Mouse (Mus musculus): ENCODE measurements around the gene Hoxa3.

Gene Hoxa3

DNA sequence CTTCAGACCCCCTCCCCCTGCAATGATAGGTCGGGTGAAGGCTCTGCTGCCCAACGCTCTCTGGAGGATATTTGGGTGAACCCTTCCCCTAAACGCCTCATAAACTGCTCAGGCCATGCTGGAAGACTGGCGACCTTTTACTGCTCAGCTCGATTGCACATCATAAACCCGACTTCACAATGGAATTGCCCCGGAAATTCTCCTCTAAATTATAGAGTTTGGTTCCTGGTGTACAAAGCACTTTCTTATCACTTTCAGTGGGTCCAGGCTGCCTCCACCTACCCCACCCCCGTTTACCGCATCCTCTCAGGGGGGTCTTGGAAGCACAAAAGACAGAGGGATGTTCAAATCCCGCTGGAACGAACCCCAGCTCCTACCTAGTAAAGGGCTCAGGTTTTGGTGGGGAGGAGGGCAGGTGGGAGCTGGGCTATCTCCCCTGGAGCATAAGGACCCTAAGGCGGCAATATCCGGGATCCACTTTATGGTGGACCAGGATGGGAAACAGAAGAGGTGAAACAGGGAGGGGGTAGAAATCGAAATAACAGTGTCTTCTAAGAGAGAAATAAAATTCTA, 5.6 kb upstream of the Hoxa3 start:
- DNase-seq: peak; percentile 48

DNA sequence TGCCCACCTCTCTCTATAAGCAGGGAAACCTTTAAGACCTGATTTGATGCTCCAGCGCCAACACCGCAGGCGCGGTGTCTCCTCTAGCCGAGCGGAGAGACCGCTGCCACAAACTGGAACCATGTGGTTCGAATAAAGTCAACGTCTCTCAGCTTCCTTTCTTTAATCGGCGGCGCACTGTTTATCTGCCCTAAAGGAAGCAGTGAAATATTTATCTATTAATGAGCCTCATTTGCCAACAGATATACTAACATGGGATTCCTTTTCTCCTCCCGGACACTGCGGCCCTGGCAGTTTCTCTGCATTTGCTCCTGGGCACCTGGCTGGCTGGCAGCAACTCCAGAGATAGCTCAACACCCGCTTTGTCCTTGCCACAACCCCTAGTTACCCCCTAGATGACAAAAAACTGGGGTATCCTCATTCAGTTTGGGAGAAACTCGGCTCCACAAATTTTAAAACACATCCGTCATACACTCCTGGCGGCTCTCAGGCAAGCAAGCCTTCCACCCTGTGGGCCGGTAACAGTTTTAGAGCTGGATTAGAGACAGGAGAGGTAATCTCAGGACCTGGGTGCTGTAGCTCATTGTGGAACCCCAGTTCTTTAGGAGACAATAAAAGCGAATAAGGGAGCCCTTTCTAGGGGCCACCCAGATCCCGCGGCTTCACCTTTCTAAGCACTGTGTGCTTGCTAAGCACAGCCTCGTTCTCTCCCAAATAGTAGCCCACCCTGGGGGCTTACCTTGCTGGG, 4.9 kb upstream of the Hoxa3 start:
- peak; percentile 35 for DNase-seq

DNA sequence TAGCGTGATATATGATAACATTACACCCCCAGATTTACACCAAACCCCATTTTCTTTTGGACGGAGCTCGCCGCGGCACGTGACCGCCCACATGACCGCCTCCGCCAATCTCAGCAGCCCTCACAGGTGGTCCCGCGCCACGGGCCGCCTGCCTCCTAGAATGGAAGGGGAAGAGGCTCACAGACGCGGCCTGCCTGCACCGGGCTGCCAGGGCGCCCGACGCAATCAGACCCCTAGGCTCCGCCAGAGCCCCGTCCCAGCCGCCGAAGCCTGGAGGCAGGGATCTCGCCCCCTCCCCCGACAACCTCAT, 4.3 kb upstream of the Hoxa3 start:
- DNase-seq: peak; percentile 93

DNA sequence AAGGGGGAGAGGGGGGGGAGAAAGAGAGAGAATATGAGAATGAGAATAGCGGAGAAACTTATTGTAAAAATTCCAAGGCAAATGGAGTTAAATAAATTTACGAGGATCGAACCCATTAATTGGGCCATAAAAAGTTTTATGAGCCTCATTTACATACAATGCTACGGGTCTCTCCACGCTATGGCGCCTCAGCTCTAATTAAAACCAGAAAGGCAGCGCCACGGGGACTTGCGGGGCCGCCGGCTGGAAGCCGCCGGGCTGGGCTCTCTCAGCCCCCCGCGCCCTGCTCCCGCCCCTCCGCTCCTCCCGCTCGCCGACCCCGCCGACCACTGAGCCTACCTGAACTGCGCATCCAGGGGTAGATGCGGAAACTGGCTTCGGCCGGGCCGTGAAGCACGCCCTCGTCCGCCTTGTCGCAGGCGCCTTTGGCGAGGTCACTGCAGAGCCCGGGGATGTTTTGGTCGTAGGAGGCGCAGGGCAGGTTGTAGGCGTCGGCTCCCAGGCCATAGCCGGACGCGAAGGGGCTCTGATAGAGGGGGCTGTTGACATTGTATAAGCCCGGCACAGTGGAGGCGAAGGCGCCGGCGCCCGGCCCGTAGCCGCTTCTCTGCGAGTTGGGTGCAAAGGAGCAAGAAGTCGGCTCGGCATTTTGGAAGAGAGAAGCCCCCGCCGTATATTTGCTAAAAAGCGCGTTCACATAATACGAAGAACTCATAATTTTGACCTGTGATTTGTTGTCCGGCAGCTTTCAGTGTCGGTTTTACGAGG, 3.7 kb upstream of the Hoxa3 start:
- DNase-seq: no peak

DNA sequence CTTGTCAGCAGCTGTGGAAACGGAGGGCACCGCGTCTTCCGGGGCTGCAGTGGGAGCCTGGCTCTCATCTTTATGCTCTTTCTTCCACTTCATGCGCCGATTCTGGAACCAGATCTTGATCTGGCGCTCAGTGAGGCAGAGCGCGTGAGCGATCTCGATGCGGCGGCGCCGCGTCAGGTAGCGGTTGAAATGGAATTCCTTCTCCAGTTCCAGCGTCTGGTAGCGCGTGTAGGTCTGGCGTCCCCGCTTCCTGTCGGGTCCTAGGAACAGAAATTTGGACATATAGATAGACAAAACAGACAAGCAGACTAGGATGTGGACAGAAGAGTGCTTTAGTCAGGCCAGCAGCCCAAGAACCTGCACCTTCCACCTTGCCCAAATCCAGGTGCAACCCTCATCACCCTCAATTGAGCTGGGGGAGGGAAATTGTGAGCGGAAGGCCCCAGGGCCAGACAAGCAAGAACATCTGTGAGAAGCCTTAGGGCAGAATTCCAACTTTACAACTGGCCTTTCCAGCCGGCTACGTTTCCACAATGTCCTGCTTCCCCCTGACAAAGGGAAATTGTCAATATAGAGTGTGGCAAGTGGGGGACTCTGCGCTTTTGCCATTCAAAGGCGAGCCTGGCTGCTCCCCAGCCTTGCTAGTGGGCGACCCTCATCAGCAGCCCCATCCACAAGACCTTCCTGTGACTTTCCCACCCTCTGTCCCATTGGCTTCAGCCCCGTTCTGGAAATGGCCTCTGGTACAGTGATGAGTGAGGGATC, 2.8 kb upstream of the Hoxa3 start:
- peak; percentile 42 for DNase-seq

DNA sequence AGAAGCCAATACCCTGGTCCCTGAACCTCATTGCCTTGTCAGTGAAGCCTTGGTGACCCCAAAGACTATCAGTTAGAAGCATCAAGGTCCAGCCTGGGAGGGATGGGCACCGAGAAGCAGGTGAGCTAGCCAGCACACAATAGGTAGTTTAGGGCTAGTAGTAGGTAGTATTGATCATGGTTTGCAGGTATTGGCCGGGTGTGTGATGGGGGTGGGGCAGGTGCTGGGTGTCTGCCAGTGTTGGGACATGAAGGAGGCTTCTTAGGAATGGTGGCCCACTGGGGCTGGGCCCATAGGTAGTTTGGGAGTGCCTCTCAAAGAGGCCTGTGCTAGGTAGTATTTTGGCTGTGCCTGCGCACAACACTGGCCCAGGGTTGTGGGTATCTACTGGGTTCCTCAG, 1.9 kb upstream of the Hoxa3 start:
- DNase-seq: peak; percentile 28

DNA sequence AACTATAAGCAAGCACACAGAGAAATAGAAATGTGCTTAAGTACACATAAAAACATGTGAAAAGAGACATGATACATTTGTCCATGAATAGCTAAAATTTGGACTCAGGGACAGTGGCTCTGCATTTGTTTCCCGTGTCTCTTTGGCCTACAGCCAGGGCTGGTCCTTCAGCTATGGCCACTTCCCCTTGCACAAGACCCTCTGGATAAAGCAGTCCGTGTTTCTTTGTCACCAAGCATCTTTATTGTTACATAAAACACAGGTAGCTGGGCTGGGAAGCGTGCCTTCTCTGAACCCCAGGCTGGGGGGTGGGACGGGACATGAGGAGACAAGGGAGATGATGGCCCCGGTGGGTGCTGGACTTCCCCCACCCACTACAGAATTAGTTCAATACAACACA, 1.1 kb upstream of the Hoxa3 start:
- DNase-seq: peak; percentile 23

DNA sequence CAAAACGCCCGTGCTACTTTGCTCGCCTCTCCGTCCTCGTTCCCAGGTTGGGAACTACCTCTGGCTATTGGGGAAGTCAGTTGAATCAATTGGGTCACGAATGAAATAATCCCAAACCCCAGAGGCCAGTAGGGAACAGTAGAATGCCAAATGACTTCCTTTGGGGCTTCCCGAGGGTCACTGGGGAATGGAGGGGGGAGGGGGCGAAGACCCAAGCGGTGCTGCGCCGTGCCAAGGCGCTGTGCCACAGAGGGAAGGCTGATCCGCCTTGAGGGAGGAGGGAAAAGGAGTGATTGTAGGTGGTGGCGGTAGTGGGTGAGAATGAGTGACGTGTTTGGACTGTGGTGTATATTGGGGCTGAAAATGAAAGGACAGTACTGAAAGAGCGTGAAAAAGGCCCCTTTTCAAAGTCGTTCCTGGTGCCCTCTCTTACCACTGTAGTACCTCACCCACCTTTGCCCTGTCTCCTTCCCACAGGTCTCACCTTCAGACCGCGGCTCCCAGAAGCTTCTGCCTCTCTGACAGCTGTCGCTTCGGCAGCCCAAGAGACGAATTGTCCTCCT, 499 bp downstream of the Hoxa3 start:
- DNase-seq: peak; percentile 78

DNA sequence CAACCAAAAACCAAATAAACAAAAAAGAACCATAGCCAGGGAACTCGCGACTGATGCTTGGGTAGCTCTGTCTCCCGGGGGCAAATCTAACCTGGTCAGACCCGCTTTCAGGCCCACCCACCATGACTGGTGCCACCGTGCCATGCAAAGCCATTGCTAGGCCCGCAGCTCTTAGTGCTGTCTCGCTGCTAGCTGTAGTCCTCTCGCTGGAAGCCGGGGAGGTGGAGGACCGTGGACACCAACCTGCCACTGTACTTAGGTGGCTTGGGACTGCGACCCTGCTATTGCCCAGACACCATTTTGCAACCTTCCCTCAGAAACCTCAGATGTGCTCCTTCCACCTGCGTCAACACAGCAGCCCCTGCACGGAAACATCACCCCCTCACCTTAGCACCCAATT, 1.2 kb downstream of the Hoxa3 start:
- peak; percentile 53 for DNase-seq

DNA sequence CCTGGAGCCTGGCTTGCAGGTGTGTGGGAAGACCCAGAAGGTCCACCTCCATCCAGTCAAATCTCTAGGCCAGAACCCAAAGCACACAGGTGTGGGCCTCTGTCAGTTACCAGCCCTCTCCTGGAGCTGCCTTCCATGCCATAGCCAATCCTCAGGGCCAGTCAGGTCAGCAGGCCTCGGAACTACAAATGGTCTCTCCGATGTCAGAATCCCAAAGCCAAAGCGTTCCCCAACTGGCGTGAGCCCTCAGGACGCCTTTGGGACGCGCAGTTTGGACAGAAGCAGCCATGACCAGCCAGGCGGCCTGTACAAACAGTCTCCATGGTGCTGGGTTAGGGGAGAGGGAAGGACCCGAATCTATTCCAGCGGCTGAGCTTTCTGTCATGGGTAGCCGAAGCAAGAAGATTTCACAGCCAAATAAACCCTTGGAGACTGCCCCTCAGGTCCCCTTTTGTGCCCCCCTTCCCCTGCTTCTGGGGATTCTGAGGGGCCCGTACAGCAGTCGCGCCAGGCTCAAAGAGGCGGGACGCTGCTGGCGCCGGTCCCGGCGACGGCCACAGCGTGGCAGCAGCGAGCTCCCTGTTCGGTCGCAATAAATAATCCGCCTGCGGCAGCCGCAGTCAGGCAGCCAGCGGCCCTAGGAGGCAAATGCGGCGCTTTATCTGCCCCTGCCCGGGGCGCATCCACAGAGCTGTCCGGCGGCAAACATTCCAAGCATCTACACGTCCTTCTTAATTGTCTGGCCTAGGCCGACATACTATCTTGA, 1.8 kb downstream of the Hoxa3 start:
- peak; percentile 81 for DNase-seq

DNA sequence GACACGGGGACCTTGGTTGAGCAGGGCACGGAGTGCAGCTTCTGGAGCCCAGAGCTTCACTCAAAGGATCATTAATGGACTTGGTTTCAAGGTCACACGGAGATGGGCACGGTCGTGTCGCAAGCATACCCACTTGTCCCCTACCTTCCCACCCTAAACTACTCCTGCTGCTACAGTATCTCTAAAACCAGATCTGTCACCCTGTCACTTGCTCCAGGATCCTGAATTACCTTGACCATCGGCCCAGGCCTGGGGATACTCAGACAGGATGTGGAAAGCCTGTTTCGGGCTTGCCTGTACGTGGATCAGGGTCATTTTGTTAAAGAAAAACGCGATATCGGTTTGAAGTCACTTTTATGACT, 3.5 kb downstream of the Hoxa3 start:
- no peak for DNase-seq

DNA sequence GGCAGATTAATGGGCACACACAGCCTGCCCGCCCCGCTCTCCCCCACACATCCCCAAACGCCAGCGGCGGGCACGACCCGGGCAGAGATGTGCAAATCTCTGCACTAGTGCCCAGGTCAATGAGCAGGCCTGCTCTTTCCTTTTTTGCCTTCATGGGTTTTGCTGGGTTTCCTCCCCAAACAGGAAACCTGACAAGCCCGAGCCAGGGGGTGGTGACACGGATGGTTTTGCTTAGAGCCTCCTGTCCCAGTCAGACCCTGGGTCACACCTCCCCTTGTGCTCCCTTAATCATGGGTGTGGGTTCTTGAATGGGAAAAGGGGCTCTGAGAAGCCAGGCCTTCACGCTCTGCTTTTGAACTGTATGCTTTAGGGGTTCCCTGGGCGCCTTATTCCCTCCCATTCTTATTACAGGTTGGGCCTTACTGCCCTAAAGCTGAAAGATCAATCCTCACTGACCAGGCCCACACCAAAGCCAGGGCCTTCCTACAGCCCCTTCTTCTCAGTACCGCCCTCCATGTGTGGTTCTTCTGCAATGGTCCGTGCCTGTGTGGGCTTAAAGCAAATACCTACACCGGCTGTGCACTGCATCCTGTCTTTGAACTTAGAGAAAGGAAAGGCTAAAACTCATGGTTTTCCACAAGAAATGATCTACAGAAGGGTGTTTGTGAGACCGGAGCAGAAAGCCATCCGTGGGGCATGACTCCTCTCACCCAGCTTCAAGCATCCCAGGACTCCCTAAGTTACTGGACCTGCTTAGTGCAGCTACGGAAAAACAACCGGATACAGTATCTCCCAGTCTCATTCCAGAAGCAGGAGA, 4.1 kb downstream of the Hoxa3 start:
- peak; percentile 24 for DNase-seq

DNA sequence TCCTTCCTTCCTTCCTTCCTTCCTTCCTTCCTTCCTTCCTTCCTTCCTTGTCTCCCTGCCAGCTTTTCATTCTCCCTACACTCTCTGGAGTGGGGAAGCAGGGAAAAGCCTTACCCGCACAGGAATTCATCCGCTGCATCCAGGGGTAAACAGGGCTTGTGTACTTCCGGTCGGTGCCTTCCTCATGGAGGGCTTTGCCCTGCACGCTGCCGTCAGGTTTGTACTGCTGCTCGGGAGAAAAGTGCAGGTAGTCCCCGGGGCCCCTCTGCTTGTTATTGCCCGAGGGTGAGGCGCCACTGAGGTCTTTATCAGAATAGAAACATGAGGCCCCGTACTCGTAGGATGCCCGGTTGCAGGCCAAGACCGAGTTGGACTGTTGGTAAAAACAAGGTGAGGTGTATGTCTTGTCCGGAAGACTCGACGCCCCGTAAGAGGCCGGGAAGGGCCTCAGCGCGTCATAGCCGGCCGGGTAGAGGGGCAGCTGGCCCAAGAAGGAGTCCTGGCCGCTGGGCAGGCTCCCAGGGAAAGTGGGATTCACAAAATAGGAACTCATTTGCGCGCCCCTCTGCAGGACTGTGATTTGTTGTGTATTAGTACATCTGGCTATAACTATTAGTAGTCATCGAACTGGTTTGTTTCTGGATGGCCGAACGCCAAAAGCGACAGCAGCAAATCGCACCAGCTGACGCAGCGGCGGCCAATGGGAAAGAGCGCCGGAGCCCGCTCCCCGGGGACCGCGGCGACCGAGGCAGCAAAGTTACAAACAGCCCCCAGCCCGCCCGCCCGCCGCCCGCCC, 4.9 kb downstream of the Hoxa3 start, which contains the start of gene Hoxa6:
Gene Hoxa6, minus strand, starts transcription at position 651 of the 796 bp plus-strand sequence.
- peak; percentile 75 for DNase-seq

DNA sequence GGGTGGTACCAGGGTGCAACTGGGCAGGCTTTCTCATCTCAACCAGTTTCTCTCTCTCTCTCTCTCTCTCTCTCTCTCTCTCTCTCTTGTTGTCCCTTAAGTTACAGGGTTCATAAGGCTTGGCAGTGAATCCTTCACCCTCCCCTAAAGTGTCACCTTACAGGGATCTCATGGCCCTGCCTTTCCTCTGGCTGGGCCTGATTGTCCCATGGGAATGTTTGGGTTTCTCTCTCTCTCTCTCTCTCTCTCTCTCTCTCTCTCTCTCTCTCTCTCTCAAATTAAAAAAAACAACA, 5.5 kb downstream of the Hoxa3 start:
- DNase-seq: no peak

DNA sequence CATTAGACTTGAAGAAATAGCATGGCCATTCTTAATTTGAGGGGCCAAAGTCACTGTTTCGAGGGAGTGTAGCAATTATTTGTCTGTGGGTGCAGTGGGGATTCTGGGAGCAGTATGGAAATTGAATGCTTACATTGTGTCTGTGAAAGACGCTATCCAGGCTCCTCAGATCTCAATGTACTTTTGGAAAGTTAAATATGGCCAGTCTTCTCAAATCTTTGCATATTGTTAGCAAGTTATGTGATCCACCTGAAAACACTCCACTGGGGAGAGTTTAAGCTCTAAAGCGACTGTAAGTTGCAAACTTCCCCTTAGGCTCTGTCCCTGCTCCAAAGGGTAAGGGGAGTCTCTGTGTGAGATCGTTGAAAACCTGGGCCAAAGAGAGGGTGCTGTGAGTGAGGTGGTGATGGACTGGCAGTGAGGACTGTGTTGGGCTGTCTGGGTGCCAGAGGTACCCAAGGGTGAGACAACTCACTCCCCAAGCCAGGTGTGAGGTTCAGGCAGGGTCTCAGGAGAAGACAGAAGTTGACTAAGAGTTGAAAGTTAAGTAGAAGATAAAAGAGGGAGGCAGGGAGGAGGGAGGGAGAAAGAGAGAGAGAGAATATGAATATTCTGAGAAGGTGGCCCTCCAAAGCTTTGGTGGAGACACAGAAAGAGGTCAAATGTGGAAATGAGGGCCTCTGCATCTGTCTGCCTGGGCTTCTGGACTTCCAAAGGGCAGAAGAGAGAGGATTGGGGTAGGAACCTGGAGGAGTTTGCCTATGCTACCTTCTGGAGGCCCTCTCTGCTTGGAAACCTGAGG, 6.1 kb downstream of the Hoxa3 start:
- DNase-seq: no peak

DNA sequence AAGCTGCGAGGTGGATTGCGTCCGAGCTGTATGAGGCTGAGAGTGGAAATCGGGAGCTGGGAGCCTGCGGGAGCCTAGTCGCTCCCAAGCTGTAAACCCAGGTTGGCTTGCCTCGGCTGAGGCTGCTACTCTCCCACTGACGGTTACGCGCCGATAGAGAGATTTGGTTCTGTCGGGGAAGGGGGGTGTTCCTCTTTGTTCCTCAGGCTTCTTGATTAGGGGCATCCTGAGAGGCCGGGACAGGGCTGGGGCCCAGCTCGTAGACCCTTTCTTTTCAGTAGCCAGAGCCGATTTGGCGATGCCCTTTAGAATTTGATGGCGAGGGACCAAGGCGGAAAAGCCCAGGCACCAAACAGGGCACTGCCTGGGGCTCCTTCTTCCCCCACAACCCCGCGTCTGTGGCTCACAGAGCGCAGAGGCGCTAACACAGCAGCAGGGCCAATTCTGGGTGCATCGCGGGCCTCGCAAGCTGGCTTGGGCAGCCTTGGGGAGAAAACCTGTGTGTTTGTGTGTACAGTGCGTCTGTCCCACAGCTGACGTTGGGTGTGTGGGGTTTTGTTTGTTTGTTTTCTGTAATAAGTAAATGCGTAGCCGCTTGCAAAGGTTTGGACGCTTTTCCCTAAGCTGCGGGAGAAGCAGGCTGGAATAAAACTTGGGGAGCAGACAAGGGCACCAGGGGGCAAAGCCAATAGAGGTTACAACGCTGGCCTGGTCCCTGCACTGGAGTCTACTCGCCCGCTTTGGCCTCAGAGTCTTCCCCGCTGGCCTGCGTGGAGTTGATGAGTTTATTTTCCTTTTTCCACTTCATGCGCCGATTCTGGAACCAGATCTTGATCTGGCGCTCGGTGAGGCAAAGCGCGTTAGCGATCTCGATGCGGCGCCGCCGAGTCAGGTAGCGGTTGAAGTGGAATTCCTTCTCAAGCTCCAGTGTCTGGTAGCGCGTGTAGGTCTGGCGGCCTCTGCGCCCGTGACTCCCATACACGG, 7.2 kb downstream of the Hoxa3 start:
- DNase-seq: peak; percentile 16

DNA sequence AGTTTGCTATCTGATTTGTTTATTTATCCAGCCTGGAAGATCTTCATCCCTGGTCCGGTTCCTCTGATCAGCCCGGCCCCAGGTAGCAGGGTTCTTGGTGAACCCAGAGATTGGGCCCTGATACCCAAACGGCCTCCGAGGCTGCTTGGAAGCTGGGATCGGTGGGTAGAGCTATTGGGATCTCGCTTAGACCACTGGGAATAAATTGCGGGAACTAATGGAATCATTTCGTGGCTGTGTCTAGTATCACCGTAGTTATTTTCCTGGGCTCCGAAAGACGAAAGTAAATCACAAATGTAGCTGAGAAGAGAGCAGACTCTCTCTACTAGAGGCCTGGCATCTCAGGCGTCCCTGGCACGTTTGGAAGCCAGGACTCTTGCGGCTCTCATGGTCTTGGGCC, 7.9 kb downstream of the Hoxa3 start:
- DNase-seq: peak; percentile 20

DNA sequence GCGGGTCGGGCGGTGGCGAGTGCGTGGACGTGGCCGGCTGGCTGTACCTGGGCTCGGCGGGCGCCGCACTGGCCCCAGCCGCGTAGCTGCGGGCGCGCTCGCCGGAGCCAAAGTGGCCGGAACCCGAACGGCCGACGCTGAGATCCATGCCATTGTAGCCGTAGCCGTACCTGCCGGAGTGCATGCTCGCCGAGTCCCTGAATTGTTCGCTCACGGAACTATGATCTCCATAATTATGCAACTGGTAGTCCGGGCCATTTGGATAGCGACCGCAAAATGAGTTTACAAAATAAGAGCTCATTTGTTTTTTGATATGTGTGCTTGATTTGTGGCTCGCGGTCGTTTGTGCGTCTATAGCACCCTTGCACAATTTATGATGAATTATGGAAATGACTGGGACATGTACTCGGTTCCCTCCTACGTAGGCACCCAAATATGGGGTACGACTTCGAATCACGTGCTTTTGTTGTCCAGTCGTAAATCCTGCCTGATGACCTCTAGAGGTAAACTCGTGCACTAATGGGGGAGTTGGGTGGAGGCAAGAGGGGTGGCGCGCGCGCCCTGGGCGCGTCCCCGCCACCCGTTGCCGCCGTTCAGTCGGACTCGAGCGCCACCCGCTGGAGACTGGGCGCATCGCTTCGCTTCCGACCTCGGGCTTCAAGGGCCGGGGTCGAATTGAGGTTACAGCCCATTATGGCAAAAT, 8.9 kb downstream of the Hoxa3 start, which contains the start of gene Hoxa5:
Gene Hoxa5, minus strand, starts transcription at position 538 of the 703 bp plus-strand sequence.
- peak; percentile 93 for DNase-seq
